Mouse (Mus musculus) MEL (cell line): ENCODE measurements around the gene Csnk2a2. TPM values are rescaled to one million over a fixed set of nuclear protein-coding genes. Genes with fewer than 3 reads are reported as not detected.

ENCODE experiments used
- DNase-seq: peaks from one replicate; pipeline ENCODE4 v3.0.0; 2011; ENCODE audit warnings: low read depth, low spot score
- H3K27ac ChIP-seq: 2 replicates; pipeline ENCODE4 v1.5.1; 2012; ENCODE audit warnings: low read depth, mild to moderate bottlenecking, control low read depth, low read length, moderate library complexity; ENCODE audit not compliant: control insufficient read depth
- H3K27me3 ChIP-seq, 2 experiments: fragments of 150-350 bp in 1 of 2; sonication (generic) in 1 of 2; 2 replicates each; pipeline ENCODE4 v1.6.1; 2012; ENCODE audit warnings: low read length in 2 of 2, mild to moderate bottlenecking in 2 of 2, improper control_type of control experiment in 1 of 2, moderate library complexity in 1 of 2; ENCODE audit not compliant: insufficient read depth in 2 of 2, control insufficient read depth in 1 of 2
- H3K36me3 ChIP-seq, 2 experiments: 2 replicates each; pipeline ENCODE4 v1.6.1; 2012 to 2014; ENCODE audit warnings: low read length in 2 of 2, improper control_type of control experiment in 1 of 2, inconsistent platforms in 1 of 2, mild to moderate bottlenecking in 1 of 2; ENCODE audit not compliant: insufficient read depth in 2 of 2, control insufficient read depth in 1 of 2
- H3K4me1 ChIP-seq, 2 experiments: fragments of 150-350 bp in 1 of 2; sonication (generic) in 1 of 2; 2 replicates each; pipeline ENCODE4 v1.6.1; 2012; ENCODE audit warnings: low read length in 2 of 2, improper control_type of control experiment in 1 of 2, mild to moderate bottlenecking in 1 of 2; ENCODE audit not compliant: insufficient read depth in 2 of 2, control insufficient read depth in 1 of 2
- H3K4me3 ChIP-seq, 2 experiments: fragments of 150-350 bp in 1 of 2; sonication (generic) in 1 of 2; 2 replicates each; pipeline ENCODE4 v1.5.1; 2012; ENCODE audit warnings: low read depth in 2 of 2, low read length in 2 of 2, mild to moderate bottlenecking in 2 of 2, moderate library complexity in 2 of 2, control low read depth in 1 of 2, improper control_type of control experiment in 1 of 2; ENCODE audit not compliant: control insufficient read depth in 1 of 2, insufficient read depth in 1 of 2
- H3K79me2 ChIP-seq: 2 replicates; pipeline ENCODE4 v1.6.1; 2012; ENCODE audit warnings: mild to moderate bottlenecking, low read length, moderate library complexity; ENCODE audit not compliant: control insufficient read depth, poor library complexity, insufficient read depth
- H3K9ac ChIP-seq: 2 replicates; pipeline ENCODE4 v1.6.1; 2012; ENCODE audit warnings: low read depth, mild to moderate bottlenecking, control low read depth, low read length, moderate library complexity; ENCODE audit not compliant: control insufficient read depth, poor library complexity, severe bottlenecking
- H3K9me3 ChIP-seq: fragments of 150-350 bp; sonication (generic); replicated peaks from 2 replicates; pipeline ENCODE4 v1.6.1; 2012; ENCODE audit warnings: mild to moderate bottlenecking, low read length, improper control_type of control experiment, moderate library complexity; ENCODE audit not compliant: insufficient read depth
- BHLHE40 ChIP-seq: IDR thresholded peaks from 2 replicates; pipeline ENCODE4 v1.6.1; 2012; ENCODE audit warnings: low read depth, mild to moderate bottlenecking, inconsistent platforms, low read length, improper control_type of control experiment, borderline replicate concordance
- CHD1 ChIP-seq: IDR thresholded peaks from 2 replicates; pipeline ENCODE4 v1.6.1; 2012; ENCODE audit warnings: low read depth, mild to moderate bottlenecking, inconsistent platforms, low read length, improper control_type of control experiment
- CHD2 ChIP-seq: IDR thresholded peaks from 2 replicates; pipeline ENCODE4 v1.6.1; 2011; ENCODE audit warnings: low read length, improper control_type of control experiment
- CTCF ChIP-seq, 3 experiments: IDR thresholded peaks in 2 of 3; conservative IDR thresholded peaks in 1 of 3; 2 replicates each; pipeline ENCODE4 v1.5.1; 2011 to 2012; ENCODE audit warnings: low read length in 3 of 3, low read depth in 2 of 3, mild to moderate bottlenecking in 2 of 3, improper control_type of control experiment in 1 of 3, inconsistent platforms in 1 of 3, mixed read lengths in 1 of 3, moderate library complexity in 1 of 3; ENCODE audit not compliant: control insufficient read depth in 1 of 3, insufficient read depth in 1 of 3, poor library complexity in 1 of 3, severe bottlenecking in 1 of 3
- E2F4 ChIP-seq: IDR thresholded peaks from 2 replicates; pipeline ENCODE4 v1.6.1; 2011; ENCODE audit warnings: low read depth, low read length, improper control_type of control experiment, borderline replicate concordance
- ELF1 ChIP-seq: IDR thresholded peaks from 2 replicates; pipeline ENCODE4 v1.6.1; 2014; ENCODE audit warnings: low read depth, mild to moderate bottlenecking, inconsistent platforms, low read length, improper control_type of control experiment, moderate library complexity
- EP300 ChIP-seq, 2 experiments: IDR thresholded peaks; 2 replicates each; pipeline ENCODE4 v1.6.1; 2011; ENCODE audit warnings: improper control_type of control experiment in 2 of 2, low read length in 2 of 2, low read depth in 1 of 2, mild to moderate bottlenecking in 1 of 2
- GABPA ChIP-seq: IDR thresholded peaks from 2 replicates; pipeline ENCODE4 v1.6.1; 2012; ENCODE audit warnings: low read depth, mild to moderate bottlenecking, inconsistent platforms, low read length, improper control_type of control experiment, moderate library complexity
- GATA1 ChIP-seq: IDR thresholded peaks from 2 replicates; pipeline ENCODE4 v1.6.1; 2011; ENCODE audit warnings: low read depth, low read length, improper control_type of control experiment
- HCFC1 ChIP-seq: IDR thresholded peaks from 2 replicates; pipeline ENCODE4 v1.6.1; 2012; ENCODE audit warnings: low read depth, mild to moderate bottlenecking, inconsistent platforms, low read length, improper control_type of control experiment, moderate library complexity
- JUND ChIP-seq: IDR thresholded peaks from 2 replicates; pipeline ENCODE4 v1.6.1; 2011; ENCODE audit warnings: low read depth, mild to moderate bottlenecking, improper control_type of control experiment, low read length
- KAT2A ChIP-seq: conservative IDR thresholded peaks from 2 replicates; pipeline ENCODE4 v1.6.1; 2012; ENCODE audit warnings: low read depth, low read length, improper control_type of control experiment, inconsistent platforms
- MAFK ChIP-seq: IDR thresholded peaks from 2 replicates; pipeline ENCODE4 v1.6.1; 2011; ENCODE audit warnings: low read depth, mild to moderate bottlenecking, low read length, improper control_type of control experiment, borderline replicate concordance
- MAX ChIP-seq: IDR thresholded peaks from 2 replicates; pipeline ENCODE4 v1.6.1; 2011; ENCODE audit warnings: low read length, improper control_type of control experiment
- MAZ ChIP-seq: IDR thresholded peaks from 2 replicates; pipeline ENCODE4 v1.6.1; 2012; ENCODE audit warnings: low read depth, mild to moderate bottlenecking, inconsistent platforms, low read length, improper control_type of control experiment
- MEF2A ChIP-seq: IDR thresholded peaks from 2 replicates; pipeline ENCODE4 v1.6.1; 2014; ENCODE audit warnings: low read depth, mild to moderate bottlenecking, inconsistent platforms, low read length, improper control_type of control experiment; ENCODE audit not compliant: poor library complexity, insufficient replicate concordance, severe bottlenecking; ENCODE audit errors: extremely low read depth
- MXI1 ChIP-seq: IDR thresholded peaks from 2 replicates; pipeline ENCODE4 v1.6.1; 2011; ENCODE audit warnings: mild to moderate bottlenecking, low read depth, low read length, improper control_type of control experiment
- MYB ChIP-seq: IDR thresholded peaks from 2 replicates; pipeline ENCODE4 v1.6.1; 2011; ENCODE audit warnings: mild to moderate bottlenecking, low read depth, low read length, improper control_type of control experiment
- MYC ChIP-seq: IDR thresholded peaks from 2 replicates; pipeline ENCODE4 v1.6.1; 2011; ENCODE audit warnings: low read depth, mild to moderate bottlenecking, low read length, improper control_type of control experiment, moderate library complexity
- NELFE ChIP-seq: IDR thresholded peaks from 2 replicates; pipeline ENCODE4 v1.6.1; 2011; ENCODE audit warnings: low read depth, low read length, improper control_type of control experiment
- NRF1 ChIP-seq: IDR thresholded peaks from 2 replicates; pipeline ENCODE4 v1.6.1; 2014; ENCODE audit warnings: low read depth, mild to moderate bottlenecking, inconsistent platforms, low read length, improper control_type of control experiment, moderate library complexity; ENCODE audit not compliant: poor library complexity, insufficient read depth, severe bottlenecking
- POLR2A ChIP-seq, 2 experiments: IDR thresholded peaks; 2 replicates each; pipeline ENCODE4 v1.6.1; 2011 to 2012; ENCODE audit warnings: low read length in 2 of 2, mild to moderate bottlenecking in 2 of 2, control low read depth in 1 of 2, improper control_type of control experiment in 1 of 2, low read depth in 1 of 2, moderate library complexity in 1 of 2; ENCODE audit not compliant: control insufficient read depth in 1 of 2, insufficient read depth in 1 of 2, poor library complexity in 1 of 2
- POLR2AphosphoS2 ChIP-seq: IDR thresholded peaks from 2 replicates; pipeline ENCODE4 v1.6.1; 2011; ENCODE audit warnings: low read length, improper control_type of control experiment
- RAD21 ChIP-seq: IDR thresholded peaks from 2 replicates; pipeline ENCODE4 v1.6.1; 2011; ENCODE audit warnings: mild to moderate bottlenecking, low read depth, low read length, improper control_type of control experiment
- RCOR1 ChIP-seq: IDR thresholded peaks from 2 replicates; pipeline ENCODE4 v1.6.1; 2012; ENCODE audit warnings: low read depth, mild to moderate bottlenecking, inconsistent platforms, low read length, improper control_type of control experiment
- SIN3A ChIP-seq: IDR thresholded peaks from 2 replicates; pipeline ENCODE4 v1.6.1; 2012; ENCODE audit warnings: low read length, improper control_type of control experiment, inconsistent platforms
- TAL1 ChIP-seq: IDR thresholded peaks from 2 replicates; pipeline ENCODE4 v1.6.1; 2012; ENCODE audit warnings: mild to moderate bottlenecking, inconsistent platforms, low read length, moderate library complexity, mixed read lengths
- TBP ChIP-seq: IDR thresholded peaks from 2 replicates; pipeline ENCODE4 v1.8.0; 2011; ENCODE audit warnings: low read depth, low read length, improper control_type of control experiment
- TCF12 ChIP-seq: IDR thresholded peaks from 2 replicates; pipeline ENCODE4 v1.6.1; 2014; ENCODE audit warnings: low read depth, mild to moderate bottlenecking, inconsistent platforms, low read length, improper control_type of control experiment, moderate library complexity
- UBTF ChIP-seq: IDR thresholded peaks from 2 replicates; pipeline ENCODE4 v1.6.1; 2012; ENCODE audit warnings: low read depth, mild to moderate bottlenecking, inconsistent platforms, low read length, improper control_type of control experiment, moderate library complexity, borderline replicate concordance; ENCODE audit not compliant: insufficient read depth
- USF1 ChIP-seq: IDR thresholded peaks from 2 replicates; pipeline ENCODE4 v1.6.1; 2014; ENCODE audit warnings: low read depth, mild to moderate bottlenecking, inconsistent platforms, low read length, improper control_type of control experiment, moderate library complexity
- USF2 ChIP-seq, 2 experiments: IDR thresholded peaks; 2 replicates each; pipeline ENCODE4 v1.6.1; 2011 to 2012; ENCODE audit warnings: improper control_type of control experiment in 2 of 2, low read length in 2 of 2, borderline replicate concordance in 1 of 2, inconsistent platforms in 1 of 2, low read depth in 1 of 2, mild to moderate bottlenecking in 1 of 2; ENCODE audit not compliant: insufficient read depth in 1 of 2
- ZC3H11A ChIP-seq: IDR thresholded peaks from 2 replicates; pipeline ENCODE4 v1.6.1; 2012; ENCODE audit warnings: low read depth, mild to moderate bottlenecking, inconsistent platforms, low read length, improper control_type of control experiment
- ZKSCAN1 ChIP-seq: IDR thresholded peaks from 2 replicates; pipeline ENCODE4 v1.6.1; 2012; ENCODE audit warnings: low read depth, mild to moderate bottlenecking, inconsistent platforms, low read length, improper control_type of control experiment, moderate library complexity
- ZMIZ1 ChIP-seq: IDR thresholded peaks from 2 replicates; pipeline ENCODE4 v1.6.1; 2012; ENCODE audit warnings: low read depth, mild to moderate bottlenecking, inconsistent platforms, low read length, improper control_type of control experiment, moderate library complexity
- ZNF384 ChIP-seq: IDR thresholded peaks from 2 replicates; pipeline ENCODE4 v1.6.1; 2012; ENCODE audit warnings: low read depth, mild to moderate bottlenecking, inconsistent platforms, low read length, improper control_type of control experiment
- polyA plus RNA-seq, 2 experiments: library from polyadenylated mRNA; stranded (reverse) in 1 of 2; unstranded in 1 of 2; fragments of >175 nt in 1 of 2; fragments of >200 nt in 1 of 2; gene quantifications; 2 replicates each; pipeline versions ENCODE4 v1.2.1 to v1.2.4; 2012; ENCODE audit warnings: low replicate concordance in 2 of 2, low read depth in 1 of 2; ENCODE audit not compliant: insufficient read length in 2 of 2, insufficient read depth in 1 of 2, missing spikeins in 1 of 2
- total RNA-seq: library from RNA; depleted of rRNA; stranded (reverse); fragments of 300-350 nt; gene quantifications from 2 replicates; pipeline ENCODE4 v1.2.3, GENCODE M21; 2012

Csnk2a2 gene
- total and polyA plus RNA-seq, 3 experiments, result 44.0 to 121 TPM; not detected in 1

- Histone ChIP-seq H3K36me3 (peaks cover 9 to 12% of the 10 kb centered on the region in 2 experiments), H3K27ac (no peak overlapping the region), H3K4me3 (peak overlapping the region; percentile 59 to 63), H3K9ac (peak overlapping the region; percentile 96), H3K79me2 (peaks cover 19% of the 10 kb centered on the region), H3K9me3 (no peaks in the 10 kb centered on the region), H3K4me1 (peaks cover 3 to 10% of the 10 kb centered on the region in 2 experiments; a peak in 3 of 4 replicates), H3K27me3 (no peaks in the 10 kb centered on the region; a peak in 2 of 4 replicates)
- DNase-seq, result peak; percentile 84
- TF ChIP-seq ELF1 (peak; percentile 86), TCF12 (peak; percentile 60), CTCF (IDR thresholded peaks at IDR 0.05 in 2 of 3, conservative IDR thresholded peaks at IDR 0.05 in 1 of 3; ENCODE audit: control insufficient read depth in 1 of 3, insufficient read depth in 1 of 3, low read depth in 2 of 3, low read length in 3 of 3, poor library complexity in 1 of 3, severe bottlenecking in 1 of 3) (peak in 2 of 3 experiments; percentile 72 to 95; a peak in 5 of 6 replicates), GATA1 (no peak), CHD2 (no peak), RCOR1 (no peak), USF2 (IDR thresholded peaks at IDR 0.05; ENCODE audit: borderline replicate concordance in 1 of 2, insufficient read depth in 1 of 2, low read depth in 1 of 2, low read length in 2 of 2) (no peak), NRF1 (no peak), E2F4 (no peak), NELFE (peak; percentile 53), POLR2AphosphoS2 (no peak), ZNF384 (no peak), TBP (no peak), POLR2A (IDR thresholded peaks at IDR 0.05; ENCODE audit: control insufficient read depth in 1 of 2, insufficient read depth in 1 of 2, low read depth in 1 of 2, low read length in 2 of 2, poor library complexity in 1 of 2) (peak; percentile 38 to 45; a peak in 2 of 4 replicates), BHLHE40 (no peak), MEF2A (no peak), MAZ (peak; percentile 73; the same call in 1 of the 2 replicates), ZMIZ1 (no peak), JUND (no peak), ZC3H11A (no peak), USF1 (no peak), EP300 (IDR thresholded peaks at IDR 0.05; ENCODE audit: low read depth in 1 of 2, low read length in 2 of 2) (no peak), MAFK (no peak), MXI1 (no peak), MYC (no peak), RAD21 (no peak), SIN3A (no peak; the same call in 1 of the 2 replicates), MAX (no peak), TAL1 (no peak), CHD1 (no peak), GABPA (peak; percentile 65; the same call in 1 of the 2 replicates), UBTF (no peak), ZKSCAN1 (no peak), KAT2A (no peak; the same call in 1 of the 2 replicates), HCFC1 (peak; percentile 82), MYB (no peak)
Measured at GRCm38 (mm10) chr8:95488698-95489332, 1.0 kb downstream of the Csnk2a2 start.
